Mouse (Mus musculus) CD4-positive naive resting alpha-beta T cell, adult 57 days (primary cell): ENCODE measurements around the gene Fut1. TPM values are rescaled to one million over a fixed set of nuclear protein-coding genes. Genes with fewer than 3 reads are reported as not detected.

Experiments
- total RNA-seq: library from RNA; stranded (reverse); gene quantifications from one replicate; pipeline ENCODE4 v1.2.4, GENCODE M21; 2023

Gene Fut1
- total RNA-seq: not detected

GRCm38 (mm10) chr7:45617042-45617695, at the start of gene Fut1:
TSS of gene Fut1 (plus strand) at chr7:45617289.

GRCm38 (mm10) chr7:45570103-45570741, 46.9 kb upstream of the Fut1 start, which contains the start of gene Bcat2:
TSS of gene Bcat2 (plus strand) at chr7:45570153.

GRCm38 (mm10) chr7:45621443-45621842, 4.4 kb downstream of the Fut1 start, which contains the start of gene Izumo1:
TSS of gene Izumo1 (plus strand) at chr7:45621811.

GRCm38 (mm10) chr7:45627261-45627660, 10.2 kb downstream of the Fut1 start, which contains the start of gene Rasip1:
TSS of gene Rasip1 (plus strand) at chr7:45627488.

GRCm38 (mm10) chr7:45639561-45640027, 22.5 kb downstream of the Fut1 start, which contains the start of gene Mamstr:
TSS of gene Mamstr (plus strand) at chr7:45639977.

GRCm38 (mm10) chr7:45666161-45666560, 49.1 kb downstream of the Fut1 start, which contains the start of gene Fut2:
TSS of gene Fut2 (minus strand) at chr7:45666394.

Other genes with a start within 250 kb of the Fut1 start
- 2.6 TPM for gene Lin7b, start 246.7 kb upstream of the Fut1 start, total RNA-seq
- 701 TPM for gene Snrnp70, start 221.5 kb upstream of the Fut1 start, total RNA-seq
- gene Kcna7, start 211.6 kb upstream of the Fut1 start, total RNA-seq: not detected
- gene Ntf5, start 203.6 kb upstream of the Fut1 start, total RNA-seq: not detected
- gene Lhb, start 196.5 kb upstream of the Fut1 start, total RNA-seq: not detected
- 5.9 TPM for gene Gys1, start 182.4 kb upstream of the Fut1 start, total RNA-seq
- gene Ruvbl2, start 179.2 kb upstream of the Fut1 start, total RNA-seq: 50.8 TPM
- 537 TPM for gene Ftl1, start 157.4 kb upstream of the Fut1 start, total RNA-seq
- gene Bax, start 150.4 kb upstream of the Fut1 start, total RNA-seq: 74.8 TPM
- not detected for gene Tulp2, start 135.4 kb upstream of the Fut1 start, total RNA-seq
- not detected for gene Gm45808, start 130.5 kb upstream of the Fut1 start, total RNA-seq
- 1.2 TPM for gene Dhdh, start 128.5 kb upstream of the Fut1 start, total RNA-seq
- 80.1 TPM for gene Nucb1, start 106.9 kb upstream of the Fut1 start, total RNA-seq
- gene Ppp1r15a, start 91.0 kb upstream of the Fut1 start, total RNA-seq: 949 TPM
- 3.9 TPM for gene Plekha4, start 91.0 kb upstream of the Fut1 start, total RNA-seq
- 2.9 TPM for gene Hsd17b14, start 62.4 kb upstream of the Fut1 start, total RNA-seq
- gene Bcat2, start 47.1 kb upstream of the Fut1 start, total RNA-seq: 52.3 TPM
- gene Fgf21, start 1.8 kb upstream of the Fut1 start, total RNA-seq: not detected
- gene Izumo1, start 4.5 kb downstream of the Fut1 start, total RNA-seq: not detected
- gene Rasip1, start 10.2 kb downstream of the Fut1 start, total RNA-seq: 0.47 TPM
- not detected for gene Mamstr, start 22.7 kb downstream of the Fut1 start, total RNA-seq
- not detected for gene Fut2, start 49.1 kb downstream of the Fut1 start, total RNA-seq
- 0.38 TPM for gene Ntn5, start 66.7 kb downstream of the Fut1 start, total RNA-seq
- gene Sec1, start 77.1 kb downstream of the Fut1 start, total RNA-seq: not detected
- 12.3 TPM for gene Car11, start 82.6 kb downstream of the Fut1 start, total RNA-seq
- 41.2 TPM for gene Dbp, start 87.8 kb downstream of the Fut1 start, total RNA-seq
- gene Rpl18, start 98.2 kb downstream of the Fut1 start, total RNA-seq: 2,817 TPM
- 31.0 TPM for gene Sphk2, start 100.7 kb downstream of the Fut1 start, total RNA-seq
- 2.5 TPM for gene Fam83e, start 103.9 kb downstream of the Fut1 start, total RNA-seq
- not detected for gene Spaca4, start 108.5 kb downstream of the Fut1 start, total RNA-seq
- 0.89 TPM for gene Lmtk3, start 166.4 kb downstream of the Fut1 start, total RNA-seq
- 1.9 TPM for gene Sult2b1, start 167.4 kb downstream of the Fut1 start, total RNA-seq
- gene Cyth2, start 197.3 kb downstream of the Fut1 start, total RNA-seq: 127 TPM
- 1.8 TPM for gene Kcnj14, start 207.5 kb downstream of the Fut1 start, total RNA-seq
- gene Grwd1, start 213.7 kb downstream of the Fut1 start, total RNA-seq: 31.7 TPM